23 mouse cellular contexts compared by ENCODE assay signal in genomic region chr6:81698173-81698572, GRCm38 (mm10).
DNase-seq lines count a peak whose midpoint lies in the region; ATAC-seq lines count a peak whose summit lies in the region.
"Had no signal": no experiment of that assay in that cellular context is flagged by ENCODE, and none has a peak within 500 bp of the region (broad histone marks: within the 10 kb centered on the region; RNA-seq: fewer than 3 reads in every experiment).

No protein-coding gene starts in this region.

- ATAC-seq in heart, embryonic 12.5 days (ENCODE audit: insufficient number of reproducible peaks, low FRiP score): no peak
- no peak for ATAC-seq in intestine, embryonic 14.5 days (replicated peaks; ENCODE audit: low FRiP score, low TSS enrichment, low read depth)
- ATAC-seq in intestine, embryonic 16.5 days: no peak
- peak; percentile 75; the same call in 1 of the 2 replicates for ATAC-seq in kidney, embryonic 14.5 days (ENCODE audit: low FRiP score, low TSS enrichment)
- ATAC-seq in liver, embryonic 11.5 days (replicated peaks; ENCODE audit: low FRiP score): no peak
- ATAC-seq: activated CD4-positive, CD25-positive, alpha-beta regulatory T cell, adult 4 months; CD4-positive, CD25-positive, alpha-beta regulatory T cell, adult 4 months; Patski had no signal

- peak; percentile 68 for DNase-seq in heart, adult 11 months
- peak; percentile 4 for DNase-seq in intestine, embryonic 14.5 days (ENCODE audit: low spot score)
- no peak for DNase-seq in kidney, postnatal 14 days
- peak; percentile 3 for DNase-seq in Muller cell, postnatal 12 days (ENCODE audit: inconsistent ontology term)
- DNase-seq in liver, embryonic 11.5 days (ENCODE audit: low spot score): no peak
- DNase-seq: adrenal gland, adult 2 months; adrenal gland, adult 8-10 months; adrenal gland, postnatal 10 days; adrenal gland, postnatal 14 days; adrenal gland, postnatal 25 days; adrenal gland, postnatal 36 days; B cell, adult 2 months; cerebellum, adult 11 months; cerebellum, adult 11-12 months; cerebellum, adult 18-20 months had no signal

- H3K4me1 ChIP-seq in heart, embryonic 12.5 days (replicated peaks): 0 out of 2 replicates have a peak, but pooled peaks cover 5% of the 10 kb centered on the region
- no peaks in the 10 kb centered on the region for H3K4me1 ChIP-seq in intestine, embryonic 14.5 days (replicated peaks; ENCODE audit: control insufficient read depth, insufficient read depth, low read length)
- no peaks in the 10 kb centered on the region for H3K4me1 ChIP-seq in intestine, embryonic 16.5 days (ENCODE audit: control insufficient read depth, insufficient read depth, low read length)
- H3K4me1 ChIP-seq in kidney, embryonic 14.5 days (ENCODE audit: control insufficient read depth, insufficient read depth, low read length): no peaks in the 10 kb centered on the region
- no peaks in the 10 kb centered on the region for H3K4me1 ChIP-seq in liver, embryonic 11.5 days (replicated peaks; ENCODE audit: control insufficient read depth, insufficient read depth, low read length)

- no peak overlapping the region for H3K4me3 ChIP-seq in heart, embryonic 12.5 days
- no peak overlapping the region for H3K4me3 ChIP-seq in intestine, embryonic 14.5 days (ENCODE audit: low read depth, low read length)
- H3K4me3 ChIP-seq in intestine, embryonic 16.5 days (ENCODE audit: low read length): no peak overlapping the region
- no peak overlapping the region for H3K4me3 ChIP-seq in kidney, embryonic 14.5 days (ENCODE audit: low read length)
- no peak overlapping the region for H3K4me3 ChIP-seq in liver, embryonic 11.5 days (ENCODE audit: low read depth, low read length)

- no peaks in the 10 kb centered on the region for H3K27me3 ChIP-seq in heart, embryonic 12.5 days (replicated peaks)
- no peaks in the 10 kb centered on the region for H3K27me3 ChIP-seq in intestine, embryonic 14.5 days (replicated peaks; ENCODE audit: control insufficient read depth, insufficient read depth, low read length)
- H3K27me3 ChIP-seq in intestine, embryonic 16.5 days (replicated peaks; ENCODE audit: control insufficient read depth, insufficient read depth, low read length): no peaks in the 10 kb centered on the region
- no peaks in the 10 kb centered on the region for H3K27me3 ChIP-seq in kidney, embryonic 14.5 days (ENCODE audit: control insufficient read depth, insufficient read depth, low read length)
- H3K27me3 ChIP-seq in liver, embryonic 11.5 days (replicated peaks; ENCODE audit: control insufficient read depth, insufficient read depth, low read length): no peaks in the 10 kb centered on the region
- H3K27me3 ChIP-seq: CH12.LX had no signal

- no peak overlapping the region for H3K4me2 ChIP-seq in heart, embryonic 12.5 days
- no peak overlapping the region for H3K4me2 ChIP-seq in intestine, embryonic 14.5 days (ENCODE audit: low read length)
- H3K4me2 ChIP-seq in intestine, embryonic 16.5 days (ENCODE audit: low read depth, low read length): no peak overlapping the region
- H3K4me2 ChIP-seq in kidney, embryonic 14.5 days (replicated peaks; ENCODE audit: low read depth, low read length): no peak overlapping the region
- no peak overlapping the region for H3K4me2 ChIP-seq in liver, embryonic 11.5 days

- 78% methylated on average over 3 of the region's 3 CpGs for WGBS in heart, embryonic 12.5 days
- 82% methylated on average over 3 of the region's 3 CpGs for WGBS in intestine, embryonic 14.5 days
- WGBS in intestine, embryonic 16.5 days: 91% methylated on average over 3 of the region's 3 CpGs
- 63% methylated on average over 3 of the region's 3 CpGs for WGBS in kidney, embryonic 14.5 days
- WGBS in liver, embryonic 11.5 days: 71% methylated on average over 3 of the region's 3 CpGs

- no peaks in the 10 kb centered on the region for H3K9me3 ChIP-seq in heart, embryonic 12.5 days (replicated peaks)
- H3K9me3 ChIP-seq in intestine, embryonic 14.5 days (ENCODE audit: control insufficient read depth, low read length): no peaks in the 10 kb centered on the region
- H3K9me3 ChIP-seq in intestine, embryonic 16.5 days (ENCODE audit: control insufficient read depth, low read length): no peaks in the 10 kb centered on the region
- H3K9me3 ChIP-seq in kidney, embryonic 14.5 days (ENCODE audit: control insufficient read depth, low read length): no peaks in the 10 kb centered on the region
- no peaks in the 10 kb centered on the region for H3K9me3 ChIP-seq in liver, embryonic 11.5 days (ENCODE audit: control insufficient read depth, low read length)

- no peak overlapping the region for H3K9ac ChIP-seq in heart, embryonic 12.5 days
- H3K9ac ChIP-seq in intestine, embryonic 14.5 days (ENCODE audit: low read length): no peak overlapping the region
- H3K9ac ChIP-seq in intestine, embryonic 16.5 days (ENCODE audit: low read depth, low read length): no peak overlapping the region
- no peak overlapping the region for H3K9ac ChIP-seq in kidney, embryonic 14.5 days (ENCODE audit: low read depth, low read length)
- no peak overlapping the region for H3K9ac ChIP-seq in liver, embryonic 11.5 days (ENCODE audit: low read depth, low read length)

- no peaks in the 10 kb centered on the region for H3K36me3 ChIP-seq in heart, embryonic 12.5 days
- H3K36me3 ChIP-seq in intestine, embryonic 14.5 days (ENCODE audit: control insufficient read depth, insufficient read depth, low read length): no peaks in the 10 kb centered on the region
- no peaks in the 10 kb centered on the region for H3K36me3 ChIP-seq in intestine, embryonic 16.5 days (ENCODE audit: control insufficient read depth, insufficient read depth, low read length)
- H3K36me3 ChIP-seq in kidney, embryonic 14.5 days (ENCODE audit: control insufficient read depth, insufficient read depth, low read length): no peaks in the 10 kb centered on the region
- H3K36me3 ChIP-seq in liver, embryonic 11.5 days (ENCODE audit: control insufficient read depth, insufficient read depth, low read length): no peaks in the 10 kb centered on the region
- H3K36me3 ChIP-seq: G1E had no signal

- H3K27ac ChIP-seq in heart, embryonic 12.5 days (ENCODE audit: poor library complexity, severe bottlenecking): no peak overlapping the region
- no peak overlapping the region for H3K27ac ChIP-seq in intestine, embryonic 14.5 days (ENCODE audit: low read depth)
- H3K27ac ChIP-seq in intestine, embryonic 16.5 days (ENCODE audit: low read length): no peak overlapping the region
- H3K27ac ChIP-seq in kidney, embryonic 14.5 days (ENCODE audit: low read depth, low read length): no peak overlapping the region
- no peak overlapping the region for H3K27ac ChIP-seq in liver, embryonic 11.5 days (ENCODE audit: low read depth, low read length)

Comparison
In these comparisons a context has a peak if more than half of its experiments do, and no peak if none do; other contexts are left out.
1. DNase-seq: peak in heart, adult 11 months (single experiment), intestine, embryonic 14.5 days (single experiment) and Muller cell, postnatal 12 days (single experiment); none in kidney, postnatal 14 days (single experiment) and liver, embryonic 11.5 days (single experiment).